Mouse (Mus musculus): Measurements from ENCODE around the gene Ptprg. TPM values are rescaled to one million over a fixed set of nuclear protein-coding genes. Genes with fewer than 3 reads are reported as not detected.

Ptprg gene
- total RNA-seq, 1 experiment from 2014 or later, result not detected

DNA sequence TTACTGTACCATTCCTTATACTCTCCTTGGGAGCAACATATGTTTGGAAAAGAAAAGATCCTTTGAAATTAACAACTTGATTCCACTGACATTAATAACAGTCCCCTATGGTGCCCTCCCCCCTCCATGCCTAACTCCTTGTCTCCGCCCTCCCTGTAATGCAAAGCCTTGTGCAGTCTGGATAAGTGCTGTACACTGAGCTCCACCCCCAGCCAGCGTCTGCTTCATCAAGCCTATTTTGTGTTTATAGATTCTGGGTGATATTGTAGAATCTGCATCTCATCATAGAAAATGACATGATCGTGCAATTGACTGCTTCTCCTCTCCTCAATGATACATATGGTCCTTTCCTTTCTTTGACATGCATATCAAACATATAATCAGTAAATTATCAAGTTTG lies 337.6 kb downstream of the Ptprg start:
- ATAC-seq (ENCODE audit: extremely low read depth, insufficient number of reproducible peaks, low FRiP score, poor library complexity, severe bottlenecking), result no peak

DNA sequence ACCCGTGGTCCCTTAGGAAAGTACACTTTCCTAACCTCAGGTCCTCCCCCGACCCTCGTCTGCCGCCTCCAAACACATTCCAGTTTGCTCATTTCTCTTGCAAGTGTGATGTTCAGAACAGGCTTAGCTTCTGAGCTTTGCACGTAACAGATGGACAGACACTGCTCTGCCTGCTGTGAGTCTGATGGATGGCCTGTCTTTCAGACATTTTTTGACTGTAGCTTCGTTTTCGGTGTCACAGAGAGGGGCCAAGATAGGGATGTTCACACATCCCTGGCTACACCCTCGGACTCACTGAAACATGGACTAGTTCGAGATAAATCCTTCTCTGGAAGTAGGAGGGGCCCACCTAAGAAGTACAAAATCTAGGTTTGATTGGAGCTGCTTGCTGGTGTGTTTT lies 339.3 kb downstream of the Ptprg start:
- ATAC-seq (ENCODE audit: extremely low read depth, insufficient number of reproducible peaks, low FRiP score, poor library complexity, severe bottlenecking), result no peak

DNA sequence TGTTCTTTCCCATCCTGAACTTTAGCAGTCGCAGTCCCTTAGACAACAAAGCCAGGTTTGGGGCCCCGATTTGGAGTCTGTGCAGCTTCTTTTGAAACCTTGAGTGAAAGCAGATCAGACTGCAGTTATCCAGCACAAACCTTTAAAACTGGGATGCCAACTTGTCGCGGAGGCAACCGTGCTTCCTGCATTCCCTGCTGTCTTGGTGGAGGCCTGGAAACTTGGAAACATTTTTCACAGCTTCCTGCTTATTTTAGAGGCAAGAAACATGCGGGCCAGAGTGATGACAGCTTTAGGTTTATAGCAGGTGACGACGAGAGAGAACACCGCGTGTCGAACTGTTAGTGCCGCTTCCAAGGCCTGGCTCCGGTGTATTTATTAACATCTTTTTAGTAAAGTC lies 342.2 kb downstream of the Ptprg start:
- no peak for ATAC-seq (ENCODE audit: extremely low read depth, insufficient number of reproducible peaks, low FRiP score, poor library complexity, severe bottlenecking)

DNA sequence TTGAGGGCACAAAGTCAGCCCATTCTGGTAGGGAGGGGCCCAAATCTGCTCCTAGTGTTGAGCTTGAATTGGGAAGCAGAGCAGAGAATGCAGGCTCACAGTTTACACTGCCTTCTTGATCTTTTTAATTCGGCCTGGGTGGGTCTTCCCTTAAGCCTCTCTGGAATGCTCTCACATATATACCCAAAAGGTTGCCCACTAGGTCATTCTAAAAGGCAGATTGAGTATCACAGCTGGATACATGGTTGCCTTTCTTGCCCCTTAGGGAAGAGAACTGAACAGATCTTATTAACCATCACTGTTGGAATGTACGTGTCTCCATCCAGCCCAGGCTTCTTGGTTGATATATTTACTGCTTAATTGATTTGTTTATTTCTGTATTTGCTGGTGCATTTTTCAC lies 349.5 kb downstream of the Ptprg start:
- ATAC-seq (ENCODE audit: extremely low read depth, insufficient number of reproducible peaks, low FRiP score, poor library complexity, severe bottlenecking), result no peak

DNA sequence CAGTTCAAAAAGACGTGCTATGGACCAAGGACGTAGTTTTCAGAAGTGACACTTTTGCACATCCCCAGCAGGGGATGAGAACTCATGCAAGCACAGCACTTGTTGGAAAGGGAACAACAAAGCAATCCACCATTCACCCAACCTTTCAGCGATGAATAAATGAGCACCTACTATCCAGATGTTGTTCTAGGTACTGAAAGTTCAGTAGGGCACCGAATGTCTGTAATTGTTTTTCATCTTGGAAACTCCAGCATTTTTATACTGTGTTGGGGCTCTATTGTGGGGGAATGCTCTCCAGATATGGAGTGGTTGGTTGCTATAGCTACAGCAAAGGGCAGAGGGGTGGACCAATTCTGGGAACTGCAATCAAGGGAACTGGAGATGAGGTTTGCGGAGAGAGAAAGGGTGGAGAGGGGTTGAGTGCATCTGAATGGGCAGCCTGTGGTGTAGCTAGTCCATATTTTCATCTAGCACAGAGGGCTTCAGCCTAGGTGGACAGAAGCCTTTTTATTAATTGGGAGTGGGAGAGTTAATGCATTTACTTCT lies 352.9 kb downstream of the Ptprg start:
- no peak for ATAC-seq (ENCODE audit: extremely low read depth, insufficient number of reproducible peaks, low FRiP score, poor library complexity, severe bottlenecking)

DNA sequence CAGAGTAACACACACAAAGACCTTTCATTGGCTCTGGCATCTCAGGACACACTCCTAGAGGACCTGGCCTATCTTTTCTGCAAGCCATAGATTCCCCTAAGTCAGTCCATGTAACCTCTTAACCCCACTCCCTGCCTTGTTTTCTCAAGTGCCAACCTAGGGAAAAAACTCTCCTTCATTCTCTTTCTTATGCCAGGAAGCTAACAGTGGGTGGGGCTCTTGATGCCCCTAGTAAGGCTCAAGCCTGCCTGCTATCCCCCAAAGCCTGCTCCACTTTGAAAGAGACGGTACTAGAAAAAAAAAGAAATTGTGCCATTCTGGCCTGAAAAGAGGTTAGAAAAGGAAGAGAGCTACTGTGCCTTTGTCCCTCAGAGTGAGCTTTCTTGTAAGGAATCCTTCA lies 358.9 kb downstream of the Ptprg start:
- no peak for ATAC-seq (ENCODE audit: extremely low read depth, insufficient number of reproducible peaks, low FRiP score, poor library complexity, severe bottlenecking)

DNA sequence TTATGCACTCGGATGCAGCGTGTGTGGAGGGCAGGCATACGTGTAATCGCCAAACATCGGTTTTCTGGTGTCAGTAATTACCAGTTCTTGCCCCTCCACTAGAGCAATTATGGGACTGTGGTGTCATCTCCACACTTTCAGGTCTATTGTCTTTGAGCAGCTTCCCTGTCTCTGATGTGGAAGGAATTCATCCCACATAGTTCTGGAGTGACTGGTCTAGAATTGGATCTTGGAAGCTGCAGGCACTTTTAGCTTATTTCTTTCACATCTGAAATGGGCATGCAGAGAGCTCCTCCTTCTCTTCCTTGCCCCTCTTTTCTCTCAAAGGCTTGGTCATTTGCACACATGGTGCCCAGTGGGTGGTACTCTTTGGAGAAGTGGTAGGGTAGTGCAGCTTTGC lies 363.9 kb downstream of the Ptprg start:
- no peak for ATAC-seq (ENCODE audit: extremely low read depth, insufficient number of reproducible peaks, low FRiP score, poor library complexity, severe bottlenecking)

DNA sequence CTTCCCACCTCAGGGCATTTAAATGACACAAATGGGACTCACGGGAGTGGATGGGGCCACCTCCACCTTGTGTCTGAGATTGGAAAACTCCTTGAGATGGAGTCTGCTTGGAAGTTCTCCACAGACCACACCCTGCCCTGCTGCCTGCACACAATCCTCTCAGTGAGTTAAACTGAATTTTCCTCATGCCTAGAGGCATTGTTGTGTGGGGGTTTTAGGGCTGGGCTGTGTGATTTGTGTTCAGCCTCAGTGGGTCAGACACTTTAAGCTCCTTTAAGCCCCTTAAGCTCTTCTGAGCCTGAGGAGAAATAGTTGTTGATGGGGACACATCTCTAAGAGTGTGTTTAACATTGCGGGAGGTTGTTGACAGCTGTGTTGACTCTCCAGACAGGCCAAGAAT lies 375.2 kb downstream of the Ptprg start:
- no peak for ATAC-seq (ENCODE audit: extremely low read depth, insufficient number of reproducible peaks, low FRiP score, poor library complexity, severe bottlenecking)

DNA sequence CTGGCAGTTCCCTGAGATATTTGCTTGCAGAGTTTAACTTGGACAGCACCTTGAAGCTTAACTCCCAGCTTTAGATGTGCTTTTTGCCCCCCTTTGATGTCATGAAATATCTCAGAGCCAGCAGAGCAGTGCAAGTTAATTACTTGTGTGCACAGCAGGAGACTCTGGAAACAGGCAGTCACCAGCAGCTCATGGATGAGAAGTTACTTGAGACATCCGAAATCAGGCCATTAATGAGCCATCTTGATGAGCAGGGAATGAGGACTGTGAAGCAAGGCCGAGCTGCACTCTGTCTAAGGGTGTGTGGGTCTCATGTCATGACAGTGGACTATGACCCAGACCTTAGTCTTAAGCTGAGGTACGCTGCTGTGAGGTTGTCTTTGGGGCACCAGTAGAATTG lies 379.2 kb downstream of the Ptprg start:
- no peak for ATAC-seq (ENCODE audit: extremely low read depth, insufficient number of reproducible peaks, low FRiP score, poor library complexity, severe bottlenecking)

DNA sequence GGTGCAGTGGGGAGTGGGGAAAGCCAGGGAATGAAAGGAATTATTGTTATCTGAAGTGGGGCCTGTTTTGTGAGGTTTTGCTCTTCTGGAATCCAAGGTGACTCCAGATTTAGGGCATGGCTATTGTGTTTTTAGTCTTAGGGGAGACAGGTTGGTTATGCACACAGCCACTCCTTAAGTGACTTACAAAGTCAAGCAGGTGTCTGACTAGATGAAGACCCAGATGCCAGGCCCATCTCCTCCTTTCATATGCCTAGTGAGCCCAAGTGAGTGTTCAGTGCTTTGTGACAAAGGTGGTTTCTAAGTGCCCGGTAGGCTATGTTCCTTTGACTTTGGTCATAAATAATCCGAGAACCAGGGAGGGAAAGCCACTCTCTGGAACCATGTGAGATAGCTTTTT lies 381.2 kb downstream of the Ptprg start:
- ATAC-seq (ENCODE audit: extremely low read depth, insufficient number of reproducible peaks, low FRiP score, poor library complexity, severe bottlenecking), result no peak

DNA sequence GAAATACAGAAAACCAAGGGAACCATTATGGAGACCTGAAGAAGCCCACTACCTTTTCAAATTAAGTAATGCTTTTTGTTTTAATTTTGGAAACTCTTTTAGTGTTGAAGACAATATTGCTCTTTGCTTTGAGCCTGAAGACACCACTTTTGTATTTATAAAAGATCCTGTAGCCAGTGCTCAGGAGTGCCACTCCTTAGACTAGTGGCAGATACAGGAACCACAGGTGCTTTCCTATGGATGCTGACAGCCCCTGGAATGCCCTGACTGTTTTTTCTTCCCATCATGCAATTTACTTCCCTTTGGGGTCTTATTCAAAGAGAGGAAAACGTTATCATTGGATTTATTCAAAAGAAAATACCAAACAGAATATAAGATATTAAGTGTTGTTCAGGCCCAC lies 381.9 kb downstream of the Ptprg start:
- no peak for ATAC-seq (ENCODE audit: extremely low read depth, insufficient number of reproducible peaks, low FRiP score, poor library complexity, severe bottlenecking)

DNA sequence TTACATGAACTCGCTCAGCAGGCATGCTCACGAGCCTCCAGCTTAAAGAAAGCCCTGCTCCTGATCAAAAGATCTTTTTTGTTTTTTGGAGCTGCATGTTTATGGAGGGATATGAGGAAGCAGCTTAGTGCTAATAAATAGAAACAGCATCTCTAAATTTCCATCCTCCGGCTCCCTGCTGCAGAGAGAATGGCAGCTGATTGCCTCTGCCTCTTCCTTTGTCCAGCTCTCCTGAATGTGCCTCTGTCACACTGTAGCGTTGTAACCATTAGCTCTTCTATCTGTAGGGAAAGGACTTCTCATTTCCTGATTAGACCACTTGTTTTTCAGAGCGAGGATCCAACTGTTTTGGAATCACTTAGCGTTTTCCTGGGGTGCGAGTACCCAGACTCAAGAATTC lies 382.4 kb downstream of the Ptprg start:
- no peak for ATAC-seq (ENCODE audit: extremely low read depth, insufficient number of reproducible peaks, low FRiP score, poor library complexity, severe bottlenecking)

DNA sequence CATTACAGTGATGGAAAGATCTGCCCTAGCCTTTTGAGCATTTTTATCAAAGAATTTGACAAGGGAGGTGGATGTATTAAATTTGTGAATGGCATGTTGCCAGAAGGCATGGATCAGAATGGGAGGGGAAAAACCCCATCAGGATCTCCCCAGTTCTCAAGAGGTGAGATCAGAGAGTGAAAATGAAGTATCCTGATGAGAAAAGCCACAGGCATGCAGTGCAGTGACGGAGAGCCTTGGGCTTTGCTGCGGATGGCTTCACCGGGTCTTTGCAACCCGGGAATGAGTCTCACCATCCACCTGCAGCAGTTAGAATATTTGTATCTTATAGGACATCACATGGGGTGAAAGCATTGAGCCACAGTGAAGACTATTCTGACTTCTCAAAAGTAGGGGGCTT lies 385.6 kb downstream of the Ptprg start:
- no peak for ATAC-seq (ENCODE audit: extremely low read depth, insufficient number of reproducible peaks, low FRiP score, poor library complexity, severe bottlenecking)

DNA sequence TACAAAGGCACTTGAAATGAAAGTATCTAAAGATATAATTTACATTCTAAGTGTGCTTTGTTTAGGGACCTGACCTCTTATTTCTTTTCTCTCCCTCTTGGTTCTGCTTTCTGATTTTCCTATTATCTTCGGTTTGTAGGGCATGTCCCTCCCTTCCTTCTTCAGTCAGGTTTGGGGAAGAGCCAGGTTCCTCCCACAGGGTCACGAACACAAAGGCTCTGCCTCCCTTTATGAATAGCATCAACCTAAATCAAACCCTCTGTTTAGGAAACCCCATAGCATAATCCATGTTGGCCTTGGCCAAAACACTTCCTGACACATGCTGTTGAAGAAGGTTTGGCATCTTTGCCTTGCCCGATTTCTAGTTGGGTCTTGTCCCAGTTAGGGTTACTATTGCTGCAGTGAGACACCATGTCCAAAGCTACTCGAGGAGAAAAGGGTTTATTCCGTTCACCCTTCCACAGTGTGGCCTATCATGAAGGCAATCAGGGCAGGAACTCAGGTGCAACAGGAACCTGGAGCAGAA lies 388.7 kb downstream of the Ptprg start:
- no peak for ATAC-seq (ENCODE audit: extremely low read depth, insufficient number of reproducible peaks, low FRiP score, poor library complexity, severe bottlenecking)

DNA sequence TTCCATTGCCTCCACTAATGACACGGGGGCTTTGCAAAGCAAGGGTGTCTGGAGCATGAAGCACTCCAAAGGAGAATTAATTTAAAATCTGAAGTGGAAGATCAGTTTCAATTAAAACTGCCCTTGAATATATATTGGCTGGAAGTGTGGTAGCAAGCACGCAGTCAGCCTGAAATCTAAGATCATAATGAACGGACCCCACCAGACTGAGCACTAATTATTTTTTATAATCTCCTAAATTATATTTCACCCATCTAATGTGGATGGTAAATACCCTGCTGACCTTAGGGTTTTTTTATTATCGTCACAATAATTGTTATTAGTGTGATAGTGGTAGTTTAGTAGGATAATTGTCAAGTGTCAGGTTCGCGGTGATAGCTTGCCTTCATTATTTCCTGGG lies 397.0 kb downstream of the Ptprg start:
- ATAC-seq (ENCODE audit: extremely low read depth, insufficient number of reproducible peaks, low FRiP score, poor library complexity, severe bottlenecking), result no peak

DNA sequence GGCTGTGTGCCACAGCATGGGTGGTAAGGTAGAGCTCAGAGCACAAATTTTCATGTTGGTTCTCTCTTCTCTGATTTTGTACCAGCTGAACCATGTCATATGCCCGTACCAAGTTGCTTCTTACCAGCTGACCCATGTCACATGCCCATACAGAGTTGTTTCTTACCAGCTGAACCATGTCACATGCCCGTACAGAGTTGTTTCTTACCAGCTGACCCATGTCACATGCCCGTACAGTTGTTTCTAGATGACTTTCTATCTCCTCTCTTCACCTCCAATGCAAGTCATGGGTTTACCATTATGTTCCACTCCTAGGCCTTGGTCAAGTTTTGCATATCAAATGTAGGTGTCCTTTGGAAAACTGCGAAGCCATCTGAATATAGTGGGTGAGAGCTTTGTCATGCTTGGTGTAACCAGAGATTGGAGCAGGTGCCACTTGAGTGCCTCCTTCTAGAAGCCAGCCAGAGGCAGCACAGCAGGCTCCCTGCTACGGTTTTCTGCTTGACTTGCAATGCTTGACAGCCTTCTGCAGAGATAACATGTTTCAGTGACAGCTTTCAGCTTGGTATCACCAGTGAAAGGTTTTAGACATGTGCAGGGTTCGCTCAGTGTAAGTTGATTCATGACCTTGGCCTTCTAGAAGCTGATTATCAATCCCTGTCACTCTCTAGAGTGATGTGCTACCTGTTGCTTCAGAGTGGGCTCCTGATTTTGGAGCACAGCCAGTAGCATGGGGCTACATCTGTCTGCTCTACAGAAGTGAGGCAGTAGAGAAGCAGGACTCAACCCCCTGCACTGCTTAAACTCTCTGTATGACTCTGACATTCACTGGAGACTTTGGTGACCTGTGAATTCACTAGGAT lies 401.9 kb downstream of the Ptprg start:
- no peak for ATAC-seq (ENCODE audit: extremely low read depth, insufficient number of reproducible peaks, low FRiP score, poor library complexity, severe bottlenecking)

DNA sequence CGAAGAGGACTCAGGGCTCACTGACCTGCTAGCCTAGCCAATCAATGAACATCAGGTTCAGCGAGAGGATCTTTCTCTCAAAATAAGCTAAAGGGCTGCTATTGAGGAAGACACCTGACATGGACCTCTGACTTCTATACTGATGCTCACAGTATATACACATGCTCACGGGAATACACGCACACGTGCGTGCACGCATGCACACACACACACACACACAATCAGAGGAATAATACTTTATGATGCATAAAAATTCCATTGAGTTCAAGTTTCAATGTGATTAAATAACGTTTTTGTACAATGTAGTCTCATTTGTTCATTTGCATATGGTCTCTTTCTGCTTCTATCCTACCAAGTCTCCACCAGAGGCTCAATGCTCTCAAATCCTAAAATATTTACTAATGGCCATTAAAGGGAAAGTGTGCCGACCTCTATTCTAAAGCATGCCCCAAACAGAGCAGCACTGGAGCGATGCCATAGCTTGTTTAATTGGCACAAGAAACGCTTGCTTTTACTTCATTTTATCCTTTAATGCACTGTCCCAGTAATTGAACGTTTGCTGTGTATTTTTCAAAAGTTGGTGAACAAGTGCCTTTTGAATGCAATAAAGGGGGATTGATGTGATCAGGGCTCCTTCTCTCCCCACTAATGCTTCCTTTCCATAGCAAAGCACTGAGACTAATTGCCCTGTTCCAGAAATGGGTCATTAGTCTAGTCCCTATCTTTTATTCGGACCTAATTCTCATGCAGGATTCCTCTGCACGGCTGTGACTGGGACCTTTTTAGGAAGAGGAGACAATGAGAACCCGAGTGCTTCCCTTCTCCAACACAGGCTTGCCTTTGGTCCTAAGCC lies 407.2 kb downstream of the Ptprg start:
- ATAC-seq (ENCODE audit: extremely low read depth, insufficient number of reproducible peaks, low FRiP score, poor library complexity, severe bottlenecking), result no peak

DNA sequence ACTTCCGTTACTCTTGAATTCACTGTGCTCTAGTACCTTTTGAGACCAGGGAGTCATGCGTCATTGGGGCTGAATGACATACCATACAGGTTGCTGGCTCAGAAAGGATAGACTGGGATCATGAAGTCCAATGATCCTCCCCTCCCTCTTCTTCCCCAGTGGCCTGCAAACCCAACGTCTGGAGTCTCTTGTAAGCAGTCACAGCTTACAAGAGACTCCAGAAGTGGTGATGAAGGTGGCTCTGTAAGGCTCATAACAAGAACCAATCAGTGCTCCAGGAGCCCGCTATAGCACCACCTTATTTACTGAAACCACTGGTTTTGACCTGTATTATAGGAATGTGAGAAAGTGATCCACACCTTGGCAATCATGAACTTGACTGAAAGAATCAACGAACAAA lies 408.8 kb downstream of the Ptprg start:
- ATAC-seq (ENCODE audit: extremely low read depth, insufficient number of reproducible peaks, low FRiP score, poor library complexity, severe bottlenecking), result no peak

DNA sequence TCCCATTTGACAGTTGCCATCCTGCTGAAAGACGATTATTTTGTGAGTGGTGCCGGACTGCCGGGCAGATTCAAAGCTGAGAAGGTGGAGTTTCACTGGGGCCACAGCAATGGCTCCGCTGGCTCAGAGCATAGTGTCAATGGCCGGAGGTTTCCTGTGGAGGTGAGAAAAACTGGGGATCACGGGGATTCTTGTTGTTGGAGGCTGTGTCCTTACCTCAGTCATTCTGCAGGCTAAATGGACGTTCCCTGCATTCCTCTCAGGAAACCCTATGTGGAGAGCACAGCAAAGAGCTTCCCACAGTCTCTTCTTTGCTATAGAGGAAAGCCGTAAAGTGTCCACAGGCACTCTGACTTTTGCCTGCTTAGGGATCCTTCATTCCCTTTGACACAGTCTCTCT lies 409.2 kb downstream of the Ptprg start:
- ATAC-seq (ENCODE audit: extremely low read depth, insufficient number of reproducible peaks, low FRiP score, poor library complexity, severe bottlenecking), result no peak

DNA sequence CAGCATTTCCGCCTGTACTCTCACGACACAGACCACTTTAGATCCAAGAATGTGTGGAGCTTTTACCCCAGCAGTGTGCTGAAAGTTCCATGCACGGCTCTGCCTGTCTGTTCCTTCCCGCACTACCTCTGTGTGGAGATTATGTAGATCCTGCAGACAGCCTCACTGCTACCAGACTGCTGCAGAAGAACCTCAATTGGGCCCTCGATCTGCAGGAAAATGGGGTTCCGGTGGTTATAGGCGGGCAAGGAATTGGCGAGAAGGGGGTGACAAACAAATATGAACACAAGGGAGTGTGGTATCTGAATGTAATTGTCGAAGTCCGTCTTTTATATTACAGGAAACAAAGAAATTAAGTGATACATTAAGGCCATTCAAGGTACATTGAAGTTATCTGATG lies 410.5 kb downstream of the Ptprg start:
- ATAC-seq (ENCODE audit: extremely low read depth, insufficient number of reproducible peaks, low FRiP score, poor library complexity, severe bottlenecking), result no peak

Data from neutrophil, adult 5-6 weeks (primary cell).